Mouse (Mus musculus) testis, adult 2 months (tissue): ENCODE results near the gene S100pbp.

Source experiments
- CTCF ChIP-seq: fragments of 200-500 bp; IDR thresholded peaks from 2 replicates; pipeline ENCODE4 v1.5.1; 2012; ENCODE audit warnings: low read depth, mild to moderate bottlenecking, inconsistent platforms, low read length, moderate library complexity; ENCODE audit not compliant: control insufficient read depth, insufficient read depth, insufficient replicate concordance
- POLR2A ChIP-seq: fragments of 200-500 bp; IDR thresholded peaks from 2 replicates; pipeline ENCODE4 v1.6.1; 2012; ENCODE audit warnings: low read depth, mild to moderate bottlenecking, inconsistent platforms, low read length, moderate library complexity; ENCODE audit not compliant: control insufficient read depth

DNA sequence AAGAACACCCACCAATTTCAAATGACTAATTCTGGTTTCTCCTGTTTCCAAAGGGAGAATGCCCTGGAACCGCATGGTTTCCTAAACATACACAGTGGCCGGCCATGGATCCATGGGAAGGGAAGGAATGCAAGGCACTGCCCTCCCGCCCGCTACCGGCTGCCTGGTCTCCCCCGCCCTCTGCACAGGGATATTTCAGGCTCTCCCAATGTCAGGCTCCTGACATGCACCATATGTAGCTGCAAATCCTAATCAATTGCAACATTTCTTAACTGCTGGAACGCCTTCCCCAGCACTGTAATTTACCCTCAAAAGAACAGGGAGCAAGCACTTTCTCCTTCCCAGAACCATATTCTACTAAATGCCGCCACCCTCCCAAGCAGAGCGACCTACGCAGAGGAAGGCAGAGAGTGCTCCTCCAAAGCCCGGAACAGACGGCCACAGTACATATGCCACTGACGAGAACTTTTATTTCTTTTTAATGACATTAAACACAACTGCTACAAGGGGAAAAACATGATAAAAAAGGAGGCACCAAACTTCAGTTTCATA, 41.9 kb downstream of the S100pbp start:
- TF ChIP-seq POLR2A (no peak), CTCF (no peak)
